14 mouse cellular contexts compared by ENCODE assay signal in the genomic region with DNA sequence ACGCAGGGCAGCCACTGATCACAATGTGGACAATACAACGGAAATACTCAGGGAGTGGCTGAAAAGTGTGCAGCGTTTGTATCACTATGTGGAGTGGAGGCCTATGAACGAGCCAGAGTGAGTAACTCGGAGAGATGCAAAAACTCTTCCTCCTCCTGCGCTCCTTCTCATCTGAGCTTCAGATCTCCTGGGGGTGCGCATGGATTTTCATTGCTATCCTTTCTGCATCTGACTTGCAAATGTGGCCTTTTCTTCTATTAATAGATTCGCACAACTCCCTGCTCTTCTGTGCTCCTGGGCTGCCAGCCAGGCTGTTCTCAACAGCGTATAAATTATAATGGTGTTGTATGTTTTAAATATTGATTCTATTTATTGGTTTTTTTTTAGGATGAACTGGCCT.
DNase-seq lines count a peak whose midpoint lies in the region; ATAC-seq and TF ChIP-seq lines count a peak whose summit lies in the region.
"Had no signal": no experiment of that assay in that cellular context is flagged by ENCODE, and none has a peak within 500 bp of the region (broad histone marks: within the 10 kb centered on the region; RNA-seq: fewer than 3 reads in every experiment).

No protein-coding gene starts in this region.

- H3K4me3 ChIP-seq in lung, embryonic 14.5 days (ENCODE audit: low read depth, low read length): no peak overlapping the region
- H3K4me3 ChIP-seq: limb, embryonic 13.5 days had no signal

- no peak overlapping the region for H3K9ac ChIP-seq in lung, embryonic 14.5 days
- H3K9ac ChIP-seq: limb, embryonic 13.5 days had no signal

- no peak for TF ChIP-seq CTCF in lung, embryonic 14.5 days (IDR thresholded peaks at IDR 0.05; ENCODE audit: low read depth)

- peak; percentile 20 to 64 for DNase-seq in frontal cortex, adult 2 months (ENCODE audit: extremely low spot score in 1 of 2, low spot score in 1 of 2)
- no peak for DNase-seq in frontal cortex, postnatal 14 days (ENCODE audit: low spot score in 2 of 2)
- peak; percentile 57 for DNase-seq in lung, embryonic 14.5 days
- no peak for DNase-seq in lung, postnatal 36 days
- peak; percentile 40 to 46 for DNase-seq in layer of hippocampus, adult 8-10 months (ENCODE audit: low spot score in 2 of 2)
- peak; percentile 63 to 65 for DNase-seq in right cerebral cortex, postnatal 10 days (ENCODE audit: low spot score in 2 of 2)
- no peak for DNase-seq in kidney, adult 11 months
- no peak for DNase-seq in ovary, postnatal 36 days (ENCODE audit: low spot score)
- DNase-seq: adrenal gland, postnatal 36 days; heart, postnatal 36 days; retina, postnatal 1 day had no signal

- H3K4me2 ChIP-seq in lung, embryonic 14.5 days: no peak overlapping the region
- H3K4me2 ChIP-seq: limb, embryonic 13.5 days had no signal

- H3K36me3 ChIP-seq in lung, embryonic 14.5 days (ENCODE audit: insufficient read depth): no peaks in the 10 kb centered on the region
- H3K36me3 ChIP-seq: limb, embryonic 13.5 days had no signal

- no peaks in the 10 kb centered on the region for H3K27me3 ChIP-seq in lung, embryonic 14.5 days (ENCODE audit: insufficient read depth, low read length)
- H3K27me3 ChIP-seq: limb, embryonic 13.5 days had no signal

- H3K27ac ChIP-seq in lung, embryonic 14.5 days (ENCODE audit: low read depth): no peak overlapping the region; the same call in 1 of the 2 replicates
- H3K27ac ChIP-seq: kidney, postnatal 0 days; limb, embryonic 13.5 days had no signal

- H3K4me1 ChIP-seq in lung, embryonic 14.5 days (ENCODE audit: insufficient read depth): peaks cover 3% of the 10 kb centered on the region; the same call in 1 of the 2 replicates

- no peaks in the 10 kb centered on the region for H3K9me3 ChIP-seq in lung, embryonic 14.5 days (ENCODE audit: low read depth, low read length)
- H3K9me3 ChIP-seq: limb, embryonic 13.5 days had no signal

- no peak for ATAC-seq in lung, embryonic 14.5 days (ENCODE audit: insufficient read depth)
- ATAC-seq: CD4-positive, CD25-positive, alpha-beta regulatory T cell, adult 4 months had no signal

- WGBS in lung, embryonic 14.5 days: 60% methylated on average over 9 of the region's 9 CpGs

Comparison
In these comparisons a context has a peak if more than half of its experiments do, and no peak if none do; other contexts are left out.
1. DNase-seq: peak in frontal cortex, adult 2 months (2 of 2), lung, embryonic 14.5 days (single experiment), layer of hippocampus, adult 8-10 months (2 of 2) and right cerebral cortex, postnatal 10 days (2 of 2); none in frontal cortex, postnatal 14 days (0 of 2), lung, postnatal 36 days (single experiment), kidney, adult 11 months (single experiment) and ovary, postnatal 36 days (single experiment).